Mouse (Mus musculus) spleen, adult 2 months (tissue): ENCODE measurements at regions not wholly inside any gene's neighbourhood (a gene's known extent, or its start where the extent isn't known, plus 50 kb on each side); places are given as distances from the start of the nearest gene placed in this dataset.
"Not testable (repeated sequence)": the region's sequence is repeated elsewhere in the genome, so short reads cannot be mapped to it uniquely, and the experiment has no call there.

Experiments
- CTCF ChIP-seq: fragments of 200-500 bp; IDR thresholded peaks from 2 replicates; pipeline ENCODE4 v1.5.1; 2011; ENCODE audit warnings: mild to moderate bottlenecking, inconsistent platforms; ENCODE audit not compliant: insufficient read depth, insufficient read length, insufficient replicate concordance; ENCODE audit errors: extremely low read depth
- POLR2A ChIP-seq: fragments of 200-500 bp; IDR thresholded peaks from 2 replicates; pipeline ENCODE4 v1.6.1; 2011; ENCODE audit warnings: low read depth, low read length, inconsistent platforms

DNA sequence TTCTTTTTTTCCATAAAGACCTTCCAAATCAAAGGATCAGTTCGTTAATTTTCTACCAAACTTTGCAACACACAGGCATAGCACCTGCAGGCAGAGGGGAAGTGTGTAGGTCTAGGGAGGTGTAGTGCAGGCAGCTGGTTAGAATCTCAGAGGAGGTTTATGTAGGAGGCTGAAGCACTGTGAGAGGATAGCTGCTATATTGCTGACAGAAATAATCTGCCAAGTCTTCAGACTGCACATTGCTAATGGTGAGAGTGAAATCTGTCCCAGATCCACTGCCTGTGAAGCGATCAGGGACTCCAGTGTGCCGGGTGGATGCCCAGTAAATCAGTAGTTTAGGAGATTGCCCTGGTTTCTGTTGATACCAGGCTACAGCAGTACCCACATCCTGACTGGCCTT lies 531.8 kb downstream of the Rpia start:
- not testable (repeated sequence) for TF ChIP-seq POLR2A, CTCF
